Mouse (Mus musculus): ENCODE measurements at regions not wholly inside any gene's neighbourhood (a gene's known extent, or its start where the extent isn't known, plus 50 kb on each side); places are given as distances from the start of the nearest gene placed in this dataset.

GRCm38 (mm10) chrX:68313486-68313885 lies 364.9 kb upstream of the Fmr1 start:
- DNase-seq (ENCODE audit: low spot score in 2 of 2), result peak; percentile 13 to 43

Measured in heart, adult 9 months (tissue).